Mouse (Mus musculus): ENCODE measurements around the gene Ndst2.

DNA sequence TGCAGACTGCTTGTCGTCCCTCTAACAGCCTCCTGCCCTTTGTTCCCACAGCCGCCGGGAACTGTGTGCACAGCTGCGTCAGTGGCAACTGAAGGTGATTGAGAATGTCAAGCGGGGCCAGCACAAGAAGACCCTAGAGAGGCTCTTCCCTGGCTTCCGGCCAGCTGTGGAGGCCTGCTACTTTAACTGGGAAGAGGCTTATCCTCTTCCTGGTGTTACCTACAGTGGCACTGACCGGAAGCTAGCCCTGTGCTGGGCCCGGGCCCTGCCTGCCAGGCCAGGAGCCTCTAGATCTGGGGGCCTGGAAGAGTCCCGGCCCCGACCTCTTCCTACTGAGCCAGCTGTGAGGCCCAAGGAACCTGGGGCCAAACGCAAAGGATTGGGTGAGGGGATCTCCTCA lies 20.5 kb downstream of the Ndst2 start:
- TF ChIP-seq CTCF (IDR thresholded peaks at IDR 0.05; ENCODE audit: borderline replicate concordance, extremely low read depth, insufficient read depth, insufficient read length) (no peak), POLR2A (IDR thresholded peaks at IDR 0.05; ENCODE audit: borderline replicate concordance, extremely low read depth, insufficient read depth, insufficient read length, poor library complexity, severe bottlenecking) (no peak)

All from brain, embryonic 14.5 days (tissue).